Mouse (Mus musculus): ENCODE measurements at regions not wholly inside any gene's neighbourhood (a gene's known extent, or its start where the extent isn't known, plus 50 kb on each side); places are given as distances from the start of the nearest gene placed in this dataset.

- Histone ChIP-seq H3K36me3 (ENCODE audit: control insufficient read depth in 1 of 2, insufficient read depth in 2 of 2, low read length in 2 of 2) (no peaks in the 10 kb centered on the region), H3K9me3 (replicated peaks; ENCODE audit: insufficient read depth, low read length) (no peaks in the 10 kb centered on the region), H3K4me1 (ENCODE audit: control insufficient read depth in 1 of 2, insufficient read depth in 2 of 2, low read length in 2 of 2) (no peaks in the 10 kb centered on the region), H3K9ac (ENCODE audit: control insufficient read depth, low read depth, low read length, poor library complexity, severe bottlenecking) (no peak overlapping the region), H3K79me2 (ENCODE audit: control insufficient read depth, insufficient read depth, low read length, poor library complexity) (no peaks in the 10 kb centered on the region), H3K4me3 (ENCODE audit: control insufficient read depth in 1 of 2, insufficient read depth in 1 of 2, low read depth in 2 of 2, low read length in 2 of 2) (no peak overlapping the region), H3K27ac (ENCODE audit: control insufficient read depth, low read depth, low read length) (no peak overlapping the region), H3K27me3 (ENCODE audit: control insufficient read depth in 1 of 2, insufficient read depth in 2 of 2, low read length in 2 of 2) (no peaks in the 10 kb centered on the region)
- TF ChIP-seq POLR2AphosphoS5 (IDR thresholded peaks at IDR 0.05; ENCODE audit: borderline replicate concordance, low read depth, low read length) (no peak), NELFE (IDR thresholded peaks at IDR 0.05; ENCODE audit: low read depth, low read length) (no peak), TAL1 (IDR thresholded peaks at IDR 0.05; ENCODE audit: low read length) (no peak), MXI1 (IDR thresholded peaks at IDR 0.05; ENCODE audit: low read depth, low read length) (no peak), POLR2AphosphoS2 (IDR thresholded peaks at IDR 0.05; ENCODE audit: low read length) (no peak), ZC3H11A (IDR thresholded peaks at IDR 0.05; ENCODE audit: low read depth, low read length) (no peak), MYC (IDR thresholded peaks at IDR 0.05; ENCODE audit: low read depth, low read length) (no peak), JUND (IDR thresholded peaks at IDR 0.05; ENCODE audit: low read depth, low read length) (no peak), KAT2A (conservative IDR thresholded peaks at IDR 0.05; ENCODE audit: low read depth, low read length) (no peak), USF1 (IDR thresholded peaks at IDR 0.05; ENCODE audit: low read depth, low read length) (no peak), POLR2A (IDR thresholded peaks at IDR 0.05; ENCODE audit: control insufficient read depth in 1 of 2, insufficient read depth in 1 of 2, low read depth in 1 of 2, low read length in 2 of 2, poor library complexity in 1 of 2) (no peak), ELF1 (IDR thresholded peaks at IDR 0.05; ENCODE audit: low read depth, low read length) (no peak), GATA1 (IDR thresholded peaks at IDR 0.05; ENCODE audit: low read depth, low read length) (no peak), ZKSCAN1 (IDR thresholded peaks at IDR 0.05; ENCODE audit: low read depth, low read length) (no peak), MAZ (IDR thresholded peaks at IDR 0.05; ENCODE audit: low read depth, low read length) (no peak), ETS1 (IDR thresholded peaks at IDR 0.05; ENCODE audit: low read depth, low read length) (no peak)
- DNase-seq (ENCODE audit: low read depth, low spot score) = no peak
These were observed 110.0 kb downstream of the Irx1 start for GRCm38 (mm10) chr13:71853426-71854025.

- no peaks in the 10 kb centered on the region for H3K36me3 ChIP-seq (ENCODE audit: control insufficient read depth in 1 of 2, insufficient read depth in 2 of 2, low read length in 2 of 2)
These were observed 159.2 kb downstream of the Irx1 start for GRCm38 (mm10) chr13:71804032-71804958.

More at GRCm38 (mm10) chr13:71804032-71804958, 159.2 kb downstream of the Irx1 start:
- no peak overlapping the region for H3K9ac ChIP-seq (ENCODE audit: control insufficient read depth, low read depth, low read length, poor library complexity, severe bottlenecking)
- no peaks in the 10 kb centered on the region for H3K27me3 ChIP-seq (ENCODE audit: control insufficient read depth in 1 of 2, insufficient read depth in 2 of 2, low read length in 2 of 2)
- no peak for TF ChIP-seq SMC3 (IDR thresholded peaks at IDR 0.05; ENCODE audit: low read depth, low read length)
- TF ChIP-seq MAFK (IDR thresholded peaks at IDR 0.05; ENCODE audit: borderline replicate concordance, low read depth, low read length) = peak; percentile 80; the same call in 1 of the 2 replicates
- TF ChIP-seq KAT2A (conservative IDR thresholded peaks at IDR 0.05; ENCODE audit: low read depth, low read length) = no peak
- H3K79me2 ChIP-seq (ENCODE audit: control insufficient read depth, insufficient read depth, low read length, poor library complexity) = no peaks in the 10 kb centered on the region
- peak; percentile 1 for DNase-seq (ENCODE audit: low read depth, low spot score)
- no peak overlapping the region for H3K27ac ChIP-seq (ENCODE audit: control insufficient read depth, low read depth, low read length)
- no peak overlapping the region for H3K4me3 ChIP-seq (ENCODE audit: control insufficient read depth in 1 of 2, insufficient read depth in 1 of 2, low read depth in 2 of 2, low read length in 2 of 2)
- no peaks in the 10 kb centered on the region for H3K4me1 ChIP-seq (ENCODE audit: control insufficient read depth in 1 of 2, insufficient read depth in 2 of 2, low read length in 2 of 2)
- no peaks in the 10 kb centered on the region for H3K9me3 ChIP-seq (replicated peaks; ENCODE audit: insufficient read depth, low read length)
